In genomic region chr8:121665329-121665728, GRCm38 (mm10) we compare ENCODE assay signal across 8 mouse cellular contexts. TPM values are rescaled to one million over a fixed set of nuclear protein-coding genes. Genes with fewer than 3 reads are reported as not detected.
DNase-seq lines count a peak whose midpoint lies in the region; ATAC-seq lines count a peak whose summit lies in the region.

No protein-coding gene starts in this region.

- peak overlapping the region; percentile 48; the same call in 1 of the 2 replicates for H3K27ac ChIP-seq in forebrain, embryonic 14.5 days (ENCODE audit: low read depth, low read length)
- peak overlapping the region; percentile 80 for H3K27ac ChIP-seq in limb, embryonic 10.5 days
- H3K27ac ChIP-seq in midbrain, embryonic 11.5 days (ENCODE audit: low read depth, low read length) = peak overlapping the region; percentile 69

- H3K4me2 ChIP-seq in forebrain, embryonic 14.5 days (ENCODE audit: low read length) = peak overlapping the region; percentile 15; the same call in 1 of the 2 replicates
- H3K4me2 ChIP-seq in midbrain, embryonic 11.5 days = peak overlapping the region; percentile 22

- peak; percentile 69 for DNase-seq in left cerebral cortex, postnatal 4 days
- DNase-seq in left cerebral cortex, postnatal 36 days (ENCODE audit: low spot score in 2 of 2) = no peak
- peak; percentile 34 for DNase-seq in forebrain, embryonic 14.5 days (ENCODE audit: low spot score)
- DNase-seq in heart, postnatal 36 days = peak; percentile 77 to 80
- peak; percentile 79 for DNase-seq in limb, embryonic 10.5 days (ENCODE audit: low spot score)
- DNase-seq in midbrain, embryonic 11.5 days (ENCODE audit: low spot score, missing footprints) = peak; percentile 94
- peak; percentile 61 for DNase-seq in testis, postnatal 14 days (ENCODE audit: low spot score)
- DNase-seq in layer of hippocampus, postnatal 14 days (ENCODE audit: low spot score in 2 of 2) = no peak

- H3K4me3 ChIP-seq in forebrain, embryonic 14.5 days (ENCODE audit: low read depth, low read length) = no peak overlapping the region
- H3K4me3 ChIP-seq in limb, embryonic 10.5 days = peak overlapping the region; percentile 42
- peak overlapping the region; percentile 0; the same call in 1 of the 2 replicates for H3K4me3 ChIP-seq in midbrain, embryonic 11.5 days (ENCODE audit: low read depth, low read length)

- H3K9me3 ChIP-seq in forebrain, embryonic 14.5 days (replicated peaks; ENCODE audit: control insufficient read depth, low read length) = no peaks in the 10 kb centered on the region
- no peaks in the 10 kb centered on the region for H3K9me3 ChIP-seq in limb, embryonic 10.5 days (replicated peaks)
- no peaks in the 10 kb centered on the region for H3K9me3 ChIP-seq in midbrain, embryonic 11.5 days (ENCODE audit: control insufficient read depth, low read length)

- ATAC-seq in forebrain, embryonic 14.5 days = no peak; the same call in 1 of the 2 replicates
- peak; percentile 83 for ATAC-seq in midbrain, embryonic 11.5 days (ENCODE audit: low FRiP score)

- intact Hi-C loops in left cerebral cortex, postnatal 4 days (cut with DNase I) = no loop called here
- intact Hi-C loops in left cerebral cortex, postnatal 36 days (cut with DNase I) = no loop called here
- intact Hi-C loops in heart, postnatal 36 days (cut with DNase I) = no loop called here

- H3K4me1 ChIP-seq in forebrain, embryonic 14.5 days (ENCODE audit: control insufficient read depth, insufficient read depth, low read length) = 0 out of 2 replicates have a peak, but pooled peaks cover 6% of the 10 kb centered on the region
- peaks cover 28% of the 10 kb centered on the region for H3K4me1 ChIP-seq in limb, embryonic 10.5 days
- H3K4me1 ChIP-seq in midbrain, embryonic 11.5 days (ENCODE audit: control insufficient read depth, insufficient read depth, low read length) = peaks cover 11% of the 10 kb centered on the region; the same call in 1 of the 2 replicates

- WGBS in forebrain, embryonic 14.5 days = 9% methylated on average over 16 of the region's 16 CpGs
- 8% methylated on average over 16 of the region's 16 CpGs for WGBS in limb, embryonic 10.5 days
- WGBS in midbrain, embryonic 11.5 days = 3% methylated on average over 16 of the region's 16 CpGs

- no peaks in the 10 kb centered on the region for H3K27me3 ChIP-seq in forebrain, embryonic 14.5 days (replicated peaks; ENCODE audit: control insufficient read depth, insufficient read depth, low read length)
- H3K27me3 ChIP-seq in limb, embryonic 10.5 days (ENCODE audit: low read depth, poor library complexity, severe bottlenecking) = 0 out of 2 replicates have a peak, but pooled peaks cover 5% of the 10 kb centered on the region
- no peaks in the 10 kb centered on the region for H3K27me3 ChIP-seq in midbrain, embryonic 11.5 days (ENCODE audit: control insufficient read depth, insufficient read depth, low read length)

- peak overlapping the region; percentile 17; the same call in 1 of the 2 replicates for H3K9ac ChIP-seq in forebrain, embryonic 14.5 days (ENCODE audit: low read length)
- peak overlapping the region; percentile 46 for H3K9ac ChIP-seq in midbrain, embryonic 11.5 days (ENCODE audit: low read length)

- H3K36me3 ChIP-seq in forebrain, embryonic 14.5 days (ENCODE audit: control insufficient read depth, insufficient read depth, low read length) = no peaks in the 10 kb centered on the region
- no peaks in the 10 kb centered on the region for H3K36me3 ChIP-seq in limb, embryonic 10.5 days
- no peaks in the 10 kb centered on the region for H3K36me3 ChIP-seq in midbrain, embryonic 11.5 days (ENCODE audit: control insufficient read depth, insufficient read depth, low read length)

RNA-seq across cellular contexts. Expression of gene Zcchc14, which starts 12.6 kb away (rescaled TPM):
- total RNA-seq in left cerebral cortex, postnatal 4 days (2021) = 100 to 1,000 TPM; 138 to 140 TPM
- 10 to 100 TPM; 61.3 to 75.3 TPM for total RNA-seq in left cerebral cortex, postnatal 36 days (2021)
- 40.9 and 44.9 TPM in 2 replicates for polyA plus RNA-seq in forebrain, embryonic 14.5 days (2014; fragmentation: Nextera tagmentation; extraction: Ambion mirVana)
- total RNA-seq in heart, postnatal 36 days (2021) = 10 to 100 TPM; 25.3 to 33.1 TPM
- 13.8 and 15.2 TPM in 2 replicates for polyA plus RNA-seq in limb, embryonic 10.5 days (2016; fragmentation: Nextera tagmentation; extraction: Ambion mirVana)
- 20.7 and 22.7 TPM in 2 replicates for polyA plus RNA-seq in midbrain, embryonic 11.5 days (2014; fragmentation: Nextera tagmentation; extraction: Ambion mirVana)
- total RNA-seq in layer of hippocampus, postnatal 14 days (2021) = 10 to 100 TPM; 78.1 to 83.0 TPM

Comparison
In these comparisons a context has a peak if more than half of its experiments do, and no peak if none do; other contexts are left out.
1. DNase-seq: peak in left cerebral cortex, postnatal 4 days (single experiment), forebrain, embryonic 14.5 days (single experiment), heart, postnatal 36 days (2 of 2), limb, embryonic 10.5 days (single experiment), midbrain, embryonic 11.5 days (single experiment) and testis, postnatal 14 days (single experiment); none in left cerebral cortex, postnatal 36 days (0 of 2) and layer of hippocampus, postnatal 14 days (0 of 2).
2. Peak in every context shown above with its lines, with median percentiles within 50 percentile points of each other: H3K27ac ChIP-seq.